Mouse (Mus musculus): ENCODE measurements around the gene Dhh. TPM values are rescaled to one million over a fixed set of nuclear protein-coding genes. Genes with fewer than 3 reads are reported as not detected.

Gene Dhh
- total RNA-seq, 1 experiment from 2014 or later, result not detected

- no peak for ATAC-seq (replicated peaks; ENCODE audit: low read depth, poor library complexity, severe bottlenecking)
These were observed 38.9 kb downstream of the Dhh start for GRCm38 (mm10) chr15:98859319-98860043.

- no peak for ATAC-seq (replicated peaks; ENCODE audit: low read depth, poor library complexity, severe bottlenecking)
These were observed 44.1 kb downstream of the Dhh start for GRCm38 (mm10) chr15:98854214-98854613.

GRCm38 (mm10) chr15:98853161-98853937, 45.0 kb downstream of the Dhh start:
- no peak for ATAC-seq (replicated peaks; ENCODE audit: low read depth, poor library complexity, severe bottlenecking)

- ATAC-seq (replicated peaks; ENCODE audit: low read depth, poor library complexity, severe bottlenecking), result no peak
These were observed 45.6 kb downstream of the Dhh start for GRCm38 (mm10) chr15:98852733-98853132.

GRCm38 (mm10) chr15:98852071-98852470, 46.3 kb downstream of the Dhh start:
- ATAC-seq (replicated peaks; ENCODE audit: low read depth, poor library complexity, severe bottlenecking), result no peak

GRCm38 (mm10) chr15:98851229-98851818, 47.0 kb downstream of the Dhh start:
- ATAC-seq (replicated peaks; ENCODE audit: low read depth, poor library complexity, severe bottlenecking), result no peak

- no peak for ATAC-seq (replicated peaks; ENCODE audit: low read depth, poor library complexity, severe bottlenecking)
These were observed 47.7 kb downstream of the Dhh start for GRCm38 (mm10) chr15:98850668-98851067.

GRCm38 (mm10) chr15:98849956-98850600, 48.3 kb downstream of the Dhh start:
- ATAC-seq (replicated peaks; ENCODE audit: low read depth, poor library complexity, severe bottlenecking), result no peak

GRCm38 (mm10) chr15:98849165-98849564, 49.2 kb downstream of the Dhh start:
- no peak for ATAC-seq (replicated peaks; ENCODE audit: low read depth, poor library complexity, severe bottlenecking)

- no peak for ATAC-seq (replicated peaks; ENCODE audit: low read depth, poor library complexity, severe bottlenecking)
These were observed 52.2 kb downstream of the Dhh start for GRCm38 (mm10) chr15:98846140-98846539.

GRCm38 (mm10) chr15:98845149-98845548, 53.2 kb downstream of the Dhh start:
- ATAC-seq (replicated peaks; ENCODE audit: low read depth, poor library complexity, severe bottlenecking), result no peak

- ATAC-seq (replicated peaks; ENCODE audit: low read depth, poor library complexity, severe bottlenecking), result no peak
These were observed 54.6 kb downstream of the Dhh start for GRCm38 (mm10) chr15:98843595-98844223.

Other genes starting within 250 kb of the Dhh start
- gene Ddx23, start 235.6 kb downstream of the Dhh start, total RNA-seq (2017), result 84.4 and 114 TPM in 2 replicates
- gene Rnd1, start 221.1 kb downstream of the Dhh start, total RNA-seq (2017), result 0.23 TPM in 1 of 2 replicates, not detected in the other
- not detected in 2 replicates for gene Ccdc65, start 190.3 kb downstream of the Dhh start, total RNA-seq (2017)
- 16.9 and 21.6 TPM in 2 replicates for gene Fkbp11, start 170.3 kb downstream of the Dhh start, total RNA-seq (2017)
- 27.0 and 32.8 TPM in 2 replicates for gene Arf3, start 135.3 kb downstream of the Dhh start, total RNA-seq (2017)
- 0.64 TPM in 1 of 2 replicates, not detected in the other for gene Wnt10b, start 120.4 kb downstream of the Dhh start, total RNA-seq (2017)
- gene Wnt1, start 108.7 kb downstream of the Dhh start, total RNA-seq (2017), result not detected in 2 replicates
- gene Ddn, start 89.0 kb downstream of the Dhh start, total RNA-seq (2017), result 0.23 TPM in 1 of 2 replicates, not detected in the other
- gene Prkag1, start 67.0 kb downstream of the Dhh start, total RNA-seq (2017), result 65.2 and 77.8 TPM in 2 replicates
- 27.3 and 52.2 TPM in 2 replicates for gene Kmt2d, start 27.3 kb downstream of the Dhh start, total RNA-seq (2017)
- 3.0 and 12.0 TPM in 2 replicates for gene Rhebl1, start 4.0 kb downstream of the Dhh start, total RNA-seq (2017)
- gene Lmbr1l, start 19.7 kb upstream of the Dhh start, total RNA-seq (2017), result 0.97 and 9.0 TPM in 2 replicates
- 776 and 824 TPM in 2 replicates for gene Tuba1b, start 36.0 kb upstream of the Dhh start, total RNA-seq (2017)
- 1.9 and 18.7 TPM in 2 replicates for gene Gm49450, start 55.0 kb upstream of the Dhh start, total RNA-seq (2017)
- 25.4 and 32.0 TPM in 2 replicates for gene Tuba1a, start 55.2 kb upstream of the Dhh start, total RNA-seq (2017)
- 41.0 and 61.3 TPM in 2 replicates for gene Tuba1c, start 131.4 kb upstream of the Dhh start, total RNA-seq (2017)
- not detected in 2 replicates for gene Prph, start 156.6 kb upstream of the Dhh start, total RNA-seq (2017)
- 12.6 and 18.6 TPM in 2 replicates for gene Troap, start 176.0 kb upstream of the Dhh start, total RNA-seq (2017)
- not detected in 2 replicates for gene C1ql4, start 189.3 kb upstream of the Dhh start, total RNA-seq (2017)
- not detected in 2 replicates for gene Dnajc22, start 194.6 kb upstream of the Dhh start, total RNA-seq (2017)
- 0.46 and 1.7 TPM in 2 replicates for gene Spats2, start 227.4 kb upstream of the Dhh start, total RNA-seq (2017)

Data from common myeloid progenitor, adult 5-6 weeks (primary cell).